Mouse (Mus musculus): ENCODE results near the gene Cox7a2. TPM values are rescaled to one million over a fixed set of nuclear protein-coding genes. Genes with fewer than 3 reads are reported as not detected.

Cox7a2 gene
- polyA plus RNA-seq, 1 experiment from 2014 or later: 904 TPM

DNA sequence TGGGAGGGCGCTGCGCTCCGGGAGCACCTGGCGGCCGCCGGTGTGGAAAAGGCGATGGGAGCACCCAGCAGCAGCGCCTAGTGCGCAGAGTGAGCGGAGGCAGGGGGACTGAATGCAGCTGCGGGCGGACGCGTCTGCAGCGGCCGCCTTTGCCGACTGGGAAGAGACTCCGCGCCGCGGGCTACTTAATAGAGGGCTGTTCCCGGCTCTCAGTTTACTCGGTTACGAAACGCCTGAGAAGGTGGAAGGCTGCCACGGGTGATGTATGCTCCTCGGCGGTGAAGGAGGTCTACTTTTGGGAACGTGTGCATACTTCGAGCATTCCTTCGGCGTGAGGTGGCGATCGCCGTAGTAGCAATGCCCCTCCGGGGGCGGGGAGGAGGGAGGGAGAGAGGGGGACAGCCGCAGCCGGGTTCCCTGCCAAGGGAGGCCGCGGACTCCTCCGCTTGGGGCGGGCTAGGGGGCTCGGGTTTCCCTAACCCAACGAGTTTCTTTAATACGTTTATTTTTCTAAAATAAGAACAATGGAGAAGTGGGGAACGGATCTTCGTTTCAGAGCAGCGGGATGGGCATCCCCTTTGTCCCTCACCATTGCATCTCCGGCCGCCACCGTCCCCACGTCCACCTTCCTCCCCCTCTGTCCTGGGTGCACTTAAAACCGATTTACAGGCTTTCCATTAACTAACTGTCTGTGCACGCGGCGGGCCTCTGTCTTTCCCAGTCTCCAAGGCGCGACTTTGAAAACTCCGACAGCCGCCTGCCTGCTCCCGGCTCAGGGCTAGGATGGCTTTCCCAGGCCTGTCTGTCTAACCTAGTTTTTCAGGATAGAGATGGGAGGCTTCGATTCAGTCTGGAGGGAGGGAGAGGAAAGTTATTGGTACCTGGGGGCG is 41.0 kb downstream of the Cox7a2 start, which contains the start of gene Col12a1:
Gene Col12a1, minus strand, starts transcription at position 351 of the 890 bp plus-strand sequence.
- Histone ChIP-seq H3K27ac (ENCODE audit: low read depth, low read length) (no peak within 1 kb of the TSS; the same call in 1 of the 2 replicates), H3K9me3 (ENCODE audit: control insufficient read depth, low read length) (no peaks in the 10 kb centered on the region), H3K4me2 (ENCODE audit: low read length) (peak within 1 kb of the TSS; percentile 85), H3K4me1 (ENCODE audit: control insufficient read depth, insufficient read depth, low read depth, low read length) (peaks cover 25% of the 10 kb centered on the region), H3K9ac (ENCODE audit: low read depth, low read length) (peak within 1 kb of the TSS; percentile 59), H3K36me3 (ENCODE audit: control insufficient read depth, insufficient read depth, low read length) (no peaks in the 10 kb centered on the region), H3K27me3 (replicated peaks; ENCODE audit: control insufficient read depth, insufficient read depth, low read length) (peaks cover 15% of the 10 kb centered on the region), H3K4me3 (ENCODE audit: low read length) (peak within 1 kb of the TSS; percentile 50)
- WGBS: 0% methylated on average over 59 of the region's 64 CpGs
- ATAC-seq: peak; percentile 46

DNA sequence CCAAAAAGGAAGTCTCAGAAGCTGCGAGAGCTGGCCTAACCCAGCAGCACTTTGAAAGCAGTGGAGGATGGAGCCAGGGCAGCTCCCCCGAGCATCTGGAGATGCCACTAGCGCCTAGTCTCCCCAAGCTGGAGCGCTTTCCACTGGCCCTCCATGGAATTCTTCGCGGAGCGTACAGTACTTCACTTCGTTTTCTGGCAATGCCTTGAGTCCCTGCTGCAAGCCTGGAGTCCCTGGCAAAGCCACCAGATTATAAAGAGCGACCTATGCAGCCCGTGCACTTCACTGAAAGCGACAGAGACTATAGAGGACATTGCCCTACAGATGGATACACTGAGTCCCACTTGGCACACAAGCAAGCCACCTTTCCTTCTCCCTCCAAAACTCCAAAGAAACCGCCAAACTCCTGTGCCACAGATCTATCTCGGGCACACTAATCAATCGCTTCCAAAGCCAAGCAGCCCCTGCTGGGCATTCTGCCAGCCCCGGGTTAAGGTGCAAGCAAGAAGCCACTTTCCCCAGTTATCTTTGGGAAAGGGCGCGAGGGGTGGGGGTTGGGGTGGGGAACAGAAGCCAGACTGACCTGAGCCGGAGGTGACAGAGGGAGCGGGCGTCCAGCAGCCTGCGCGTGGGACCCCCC is 41.7 kb downstream of the Cox7a2 start:
- H3K27ac ChIP-seq (ENCODE audit: low read depth, low read length): no peak overlapping the region; the same call in 1 of the 2 replicates
- H3K9me3 ChIP-seq (ENCODE audit: control insufficient read depth, low read length): no peaks in the 10 kb centered on the region
- H3K27me3 ChIP-seq (replicated peaks; ENCODE audit: control insufficient read depth, insufficient read depth, low read length): peaks cover 15% of the 10 kb centered on the region
- peak overlapping the region; percentile 85 for H3K4me2 ChIP-seq (ENCODE audit: low read length)
- H3K9ac ChIP-seq (ENCODE audit: low read depth, low read length): peak overlapping the region; percentile 59
- H3K36me3 ChIP-seq (ENCODE audit: control insufficient read depth, insufficient read depth, low read length): no peaks in the 10 kb centered on the region
- peak overlapping the region; percentile 50 for H3K4me3 ChIP-seq (ENCODE audit: low read length)
- H3K4me1 ChIP-seq (ENCODE audit: control insufficient read depth, insufficient read depth, low read depth, low read length): peaks cover 25% of the 10 kb centered on the region
- ATAC-seq: 0 out of 2 replicates have a peak, but pooled peaks have one; percentile 6
- 1% methylated on average over 22 of the region's 22 CpGs for WGBS

GRCm38 (mm10) chr9:79716909-79717835 is 42.5 kb downstream of the Cox7a2 start:
- H3K27ac ChIP-seq (ENCODE audit: low read depth, low read length): no peak overlapping the region
- H3K4me2 ChIP-seq (ENCODE audit: low read length): peak overlapping the region; percentile 85
- peak; percentile 9; the same call in 1 of the 2 replicates for ATAC-seq
- peak overlapping the region; percentile 50 for H3K4me3 ChIP-seq (ENCODE audit: low read length)
- peaks cover 25% of the 10 kb centered on the region for H3K4me1 ChIP-seq (ENCODE audit: control insufficient read depth, insufficient read depth, low read depth, low read length)
- peaks cover 15% of the 10 kb centered on the region for H3K27me3 ChIP-seq (replicated peaks; ENCODE audit: control insufficient read depth, insufficient read depth, low read length)
- no peak overlapping the region; the same call in 1 of the 2 replicates for H3K9ac ChIP-seq (ENCODE audit: low read depth, low read length)
- WGBS: 8% methylated on average over 23 of the region's 23 CpGs
- no peaks in the 10 kb centered on the region for H3K36me3 ChIP-seq (ENCODE audit: control insufficient read depth, insufficient read depth, low read length)
- H3K9me3 ChIP-seq (ENCODE audit: control insufficient read depth, low read length): no peaks in the 10 kb centered on the region

DNA sequence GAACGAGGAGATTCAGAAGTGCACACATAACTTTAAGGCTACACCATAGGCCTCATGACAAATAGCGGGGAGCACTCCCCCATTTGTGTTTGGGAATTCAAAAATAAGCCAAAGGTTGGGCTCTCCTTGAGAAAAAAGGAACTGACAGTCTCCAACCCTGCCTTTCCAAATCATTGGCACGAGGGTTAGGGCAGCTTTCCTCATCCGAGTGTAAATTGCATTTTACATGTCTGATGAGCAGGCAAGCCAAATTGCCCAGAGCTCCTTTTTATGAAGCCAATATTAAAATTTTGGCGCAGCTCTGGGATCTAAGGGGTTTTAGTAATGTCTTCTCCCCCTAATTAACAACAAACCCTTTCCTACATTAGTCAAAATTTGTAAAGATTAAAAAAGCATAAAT is 43.2 kb downstream of the Cox7a2 start:
- Histone ChIP-seq H3K4me1 (ENCODE audit: control insufficient read depth, insufficient read depth, low read depth, low read length) (peaks cover 25% of the 10 kb centered on the region), H3K9me3 (ENCODE audit: control insufficient read depth, low read length) (no peaks in the 10 kb centered on the region), H3K4me3 (ENCODE audit: low read length) (peak overlapping the region; percentile 33), H3K9ac (ENCODE audit: low read depth, low read length) (no peak overlapping the region), H3K36me3 (ENCODE audit: control insufficient read depth, insufficient read depth, low read length) (no peaks in the 10 kb centered on the region), H3K27ac (ENCODE audit: low read depth, low read length) (no peak overlapping the region), H3K27me3 (replicated peaks; ENCODE audit: control insufficient read depth, insufficient read depth, low read length) (peaks cover 13% of the 10 kb centered on the region), H3K4me2 (ENCODE audit: low read length) (peak overlapping the region; percentile 85)
- no peak for ATAC-seq
- WGBS: 35% methylated on average over 5 of the region's 5 CpGs

DNA sequence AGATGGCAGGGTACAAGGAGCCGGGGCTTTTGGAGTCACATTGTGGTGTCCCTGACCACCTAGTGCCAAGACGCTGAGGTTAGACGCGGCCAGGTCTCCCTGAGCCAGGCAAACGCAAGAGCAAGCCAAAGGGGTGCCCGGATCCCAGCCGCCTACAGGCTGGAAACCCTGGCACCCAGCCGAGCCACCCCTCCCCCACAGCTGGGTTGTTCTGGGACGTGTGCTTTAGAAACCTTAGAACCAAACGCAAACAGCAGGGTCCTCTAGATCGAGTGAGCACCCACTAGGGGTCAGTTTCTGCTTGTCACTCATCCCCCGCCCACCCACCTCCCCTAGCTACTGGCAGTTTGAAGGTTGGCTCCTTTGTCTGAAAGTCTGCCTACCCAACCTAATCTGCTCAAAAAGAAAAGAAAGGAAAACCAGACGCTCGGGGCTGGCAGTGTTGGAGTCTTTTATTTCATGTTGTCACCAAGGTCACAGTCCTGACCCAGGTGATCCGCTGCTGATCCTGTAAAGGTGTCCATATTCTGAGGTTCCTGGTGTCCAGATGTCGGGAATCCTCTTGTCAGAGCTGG is 45.1 kb downstream of the Cox7a2 start:
- Histone ChIP-seq H3K36me3 (ENCODE audit: control insufficient read depth, insufficient read depth, low read length) (no peaks in the 10 kb centered on the region), H3K27me3 (replicated peaks; ENCODE audit: control insufficient read depth, insufficient read depth, low read length) (0 out of 2 replicates have a peak, but pooled peaks cover 3% of the 10 kb centered on the region), H3K4me1 (ENCODE audit: control insufficient read depth, insufficient read depth, low read depth, low read length) (peaks cover 25% of the 10 kb centered on the region), H3K9me3 (ENCODE audit: control insufficient read depth, low read length) (no peaks in the 10 kb centered on the region), H3K4me2 (ENCODE audit: low read length) (peak overlapping the region; percentile 50), H3K9ac (ENCODE audit: low read depth, low read length) (no peak overlapping the region), H3K4me3 (ENCODE audit: low read length) (peak overlapping the region; percentile 21), H3K27ac (ENCODE audit: low read depth, low read length) (no peak overlapping the region)
- ATAC-seq: peak; percentile 64
- WGBS: 4% methylated on average over 16 of the region's 16 CpGs

Other genes starting within 250 kb of the Cox7a2 start
- 7.4 and 10.4 TPM in 2 replicates for gene Col12a1, start 41.0 kb downstream of the Cox7a2 start, polyA plus RNA-seq (2015; fragmentation: Nextera tagmentation; extraction: Ambion mirVana)
- 122 and 127 TPM in 2 replicates for gene Tmem30a, start 33.6 kb upstream of the Cox7a2 start, polyA plus RNA-seq (2015; fragmentation: Nextera tagmentation; extraction: Ambion mirVana)

Measured in hindbrain, embryonic 16.5 days (tissue).